Mouse (Mus musculus): ENCODE measurements around the gene Gga3.
A peak's percentile ranks its signal among the peaks of the same experiment; 100 is the strongest.

Gga3 gene

DNA sequence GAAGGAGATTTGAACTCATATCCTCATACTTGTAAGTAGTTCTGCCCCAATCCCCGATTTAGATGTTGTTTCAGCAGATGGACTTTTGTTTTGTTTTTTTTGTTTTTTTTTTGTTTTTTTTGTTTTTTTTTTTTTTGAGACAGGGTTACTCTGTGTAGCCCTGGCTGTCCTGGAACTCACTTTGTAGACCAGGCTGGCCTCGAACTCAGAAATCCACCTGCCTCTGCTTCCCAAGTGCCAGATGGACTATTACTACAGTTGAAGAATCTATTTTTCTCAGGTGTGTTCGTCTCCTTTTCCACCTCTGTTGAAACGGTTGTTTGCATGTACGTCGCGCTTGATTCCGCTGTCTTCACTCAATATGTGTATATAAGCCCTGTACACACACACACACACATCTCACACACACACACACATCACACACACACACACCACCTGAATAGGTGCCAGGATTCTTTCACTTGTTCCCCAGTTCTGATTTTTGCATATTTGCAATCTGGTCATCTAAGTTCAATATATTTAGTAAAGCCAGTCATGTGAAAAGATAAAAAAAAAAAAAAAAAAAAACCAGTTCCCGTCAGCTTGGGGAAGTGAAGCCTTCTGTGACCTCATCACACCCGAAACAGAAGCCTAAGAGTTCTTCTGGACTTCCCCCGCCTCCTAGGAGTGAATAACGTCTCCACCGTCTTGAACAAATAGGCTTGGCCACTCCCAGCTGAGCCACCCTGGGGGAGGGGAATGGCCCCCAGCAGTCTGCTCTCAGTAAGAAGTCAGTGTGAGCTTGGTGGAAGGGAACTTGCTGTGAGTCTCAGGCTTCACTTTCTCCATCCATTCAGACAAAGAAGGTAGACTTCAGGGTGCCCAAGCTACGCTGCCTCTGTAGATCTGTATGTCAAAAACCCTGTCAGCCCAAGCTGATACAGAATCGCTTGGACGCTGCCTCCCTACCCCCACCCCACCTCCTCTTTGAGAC, 27.0 kb upstream of the Gga3 start:
- DNase-seq = peak; percentile 94 to 97

DNA sequence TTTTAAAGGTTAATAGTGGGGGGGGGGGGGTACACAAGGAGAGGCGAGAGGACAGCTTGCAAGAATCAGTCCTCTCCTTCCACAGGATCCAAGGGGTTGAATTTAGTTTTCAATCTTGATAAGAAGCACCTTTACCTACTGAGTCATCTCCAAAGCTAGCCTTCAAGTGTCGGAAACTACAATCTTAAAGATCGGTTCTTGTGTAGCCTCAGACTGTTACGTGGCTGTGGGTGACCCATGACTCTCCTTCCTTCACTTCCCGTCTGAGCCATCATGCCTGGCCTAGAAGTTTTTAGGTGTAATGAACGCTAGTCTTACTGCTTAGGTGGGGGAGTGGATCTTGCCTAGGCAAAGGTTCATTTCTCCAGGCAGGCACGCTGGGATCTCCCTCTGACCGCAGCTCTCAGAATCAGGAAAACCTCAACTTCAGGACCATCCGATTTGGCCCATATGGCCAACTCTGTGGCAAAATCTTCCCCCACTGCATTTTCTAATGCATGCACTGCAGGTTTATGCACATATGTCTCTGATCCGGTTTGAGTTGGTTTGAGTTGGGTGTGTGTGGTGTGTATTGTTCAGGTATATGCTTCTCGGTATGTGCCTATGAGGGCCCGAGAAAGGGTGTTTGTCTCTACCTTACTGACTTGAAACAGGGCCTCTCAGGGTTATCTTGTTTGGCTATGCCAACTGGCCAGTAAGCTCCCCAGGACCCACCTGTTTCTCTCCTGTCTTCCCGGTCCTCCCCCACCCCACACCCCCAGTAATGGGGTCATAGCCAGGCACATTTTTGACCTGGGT, 26.1 kb upstream of the Gga3 start:
- DNase-seq = peak in 1 of 2 experiments; percentile 28

DNA sequence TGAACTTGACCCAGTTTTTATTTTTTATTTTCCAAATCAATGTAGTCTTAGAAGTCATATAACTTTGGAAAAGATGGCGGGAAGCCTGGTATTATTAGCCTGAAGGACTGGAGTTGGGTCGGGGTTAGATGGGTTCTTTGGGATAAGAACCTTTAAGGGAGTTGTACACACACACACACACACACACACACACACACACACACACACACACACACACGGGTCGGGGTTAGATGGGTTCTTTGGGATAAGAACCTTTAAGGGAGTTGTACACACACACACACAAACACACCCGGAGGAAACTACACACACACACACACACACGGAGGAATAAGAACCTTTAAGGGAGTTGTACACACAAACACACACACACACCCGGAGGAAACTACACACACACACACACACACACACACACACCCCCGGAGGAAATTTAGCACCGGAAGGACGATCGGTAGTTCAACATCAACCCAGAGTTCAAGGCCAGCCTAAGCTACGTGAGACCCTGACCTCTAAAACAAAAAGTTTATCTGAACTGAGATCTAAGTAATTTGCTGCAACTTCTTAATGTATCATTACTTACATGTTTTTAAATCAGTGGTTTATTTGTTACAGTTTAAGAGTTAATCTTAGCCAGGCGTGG, 24.7 kb upstream of the Gga3 start:
- DNase-seq = no peak

DNA sequence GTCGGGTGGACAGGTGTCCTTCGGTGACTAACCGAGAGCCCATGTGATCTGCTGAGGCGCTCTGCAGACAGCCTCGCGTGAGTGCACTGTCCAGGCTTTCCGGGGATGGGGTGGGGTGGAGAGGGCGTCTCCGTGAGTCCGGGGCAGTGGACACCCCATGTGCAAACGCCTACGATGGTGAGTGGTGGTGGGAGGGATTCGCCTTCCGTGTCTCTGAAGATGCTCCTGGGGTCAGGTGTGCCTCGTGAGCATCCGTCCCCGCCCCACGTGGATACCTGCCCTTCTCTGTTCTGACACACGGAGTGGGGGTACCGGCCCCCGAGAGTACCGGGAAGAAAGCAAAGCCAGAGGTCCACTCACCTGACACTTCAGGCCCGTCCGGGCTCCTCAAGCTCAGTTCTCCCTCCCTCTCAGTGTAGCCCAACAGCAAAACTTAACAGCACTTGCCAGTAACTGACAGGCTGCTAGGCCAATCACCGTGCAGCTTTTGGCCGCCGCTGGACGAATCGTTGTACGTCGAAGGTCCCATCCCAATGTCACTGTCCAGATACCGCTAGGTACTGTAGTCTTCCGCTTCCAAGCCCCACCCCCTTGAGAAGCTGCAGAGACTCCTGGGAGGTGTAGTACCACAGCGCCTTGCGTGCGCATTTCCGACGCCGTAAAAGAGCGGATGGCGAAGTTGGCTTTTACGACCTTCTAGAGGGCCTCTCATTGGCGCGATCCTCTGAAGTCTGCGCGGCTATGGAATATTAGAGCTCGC, 24.0 kb upstream of the Gga3 start, which contains the start of gene Slc25a19:
Slc25a19 (minus strand) TSS at position 591 of the 760 bp plus-strand sequence.
- peak; percentile 94 to 96 for DNase-seq

DNA sequence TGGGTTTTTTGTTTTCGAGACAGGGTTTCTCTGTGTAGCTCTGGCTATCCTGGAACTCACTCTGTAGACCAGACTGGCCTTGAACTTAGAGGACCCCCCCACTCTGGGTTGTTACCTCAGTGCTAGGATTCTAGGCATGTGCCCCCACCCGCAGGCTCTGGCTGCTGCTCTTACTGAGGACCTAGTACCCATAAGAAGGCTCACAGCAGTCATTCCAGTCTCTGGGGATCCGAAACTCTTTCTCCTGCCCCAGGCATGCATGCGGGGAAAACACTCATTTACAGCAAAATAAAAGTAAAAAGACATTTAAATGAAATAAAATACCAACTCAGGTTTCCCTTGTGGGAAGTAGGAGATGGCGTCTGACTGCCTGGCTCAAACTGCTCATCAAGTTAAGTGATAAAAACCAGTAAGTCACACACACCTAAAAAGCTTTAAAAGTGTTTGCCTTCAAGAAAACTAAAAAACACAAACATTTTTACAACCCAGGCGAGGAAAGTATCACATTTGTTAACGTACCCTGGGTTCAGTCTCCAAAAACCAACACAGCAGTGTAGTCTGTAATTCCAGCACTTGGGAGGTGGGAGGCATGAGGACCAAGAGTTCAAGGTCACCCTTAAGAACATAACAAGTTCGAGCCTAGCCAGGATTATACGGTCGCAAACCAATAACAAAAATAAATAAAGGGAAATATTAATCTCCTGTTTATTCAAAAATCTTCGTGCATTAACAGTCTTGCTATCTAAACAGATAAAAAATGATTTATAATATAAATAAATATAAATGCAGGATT, 23.2 kb upstream of the Gga3 start:
- no peak for DNase-seq

DNA sequence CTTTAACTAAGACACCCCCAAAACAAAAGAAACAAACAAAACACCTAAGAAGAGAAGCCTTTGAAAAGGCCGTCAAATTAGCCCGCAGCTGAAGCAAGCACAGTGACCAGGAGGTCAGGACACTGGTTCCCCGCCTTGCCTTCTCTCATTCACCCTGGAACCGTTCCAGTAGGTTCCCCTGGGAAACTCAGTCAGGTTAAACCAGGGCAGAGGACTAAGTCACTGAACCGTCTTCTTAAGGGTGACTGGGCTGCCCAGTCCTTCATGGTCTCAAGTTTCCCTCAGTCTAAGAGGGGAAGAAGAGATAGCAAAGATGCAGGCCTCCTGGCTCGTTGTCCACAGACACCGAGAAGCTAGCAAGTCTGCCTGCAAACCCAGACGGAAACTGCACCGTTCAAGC, 22.0 kb upstream of the Gga3 start:
- no peak for DNase-seq

DNA sequence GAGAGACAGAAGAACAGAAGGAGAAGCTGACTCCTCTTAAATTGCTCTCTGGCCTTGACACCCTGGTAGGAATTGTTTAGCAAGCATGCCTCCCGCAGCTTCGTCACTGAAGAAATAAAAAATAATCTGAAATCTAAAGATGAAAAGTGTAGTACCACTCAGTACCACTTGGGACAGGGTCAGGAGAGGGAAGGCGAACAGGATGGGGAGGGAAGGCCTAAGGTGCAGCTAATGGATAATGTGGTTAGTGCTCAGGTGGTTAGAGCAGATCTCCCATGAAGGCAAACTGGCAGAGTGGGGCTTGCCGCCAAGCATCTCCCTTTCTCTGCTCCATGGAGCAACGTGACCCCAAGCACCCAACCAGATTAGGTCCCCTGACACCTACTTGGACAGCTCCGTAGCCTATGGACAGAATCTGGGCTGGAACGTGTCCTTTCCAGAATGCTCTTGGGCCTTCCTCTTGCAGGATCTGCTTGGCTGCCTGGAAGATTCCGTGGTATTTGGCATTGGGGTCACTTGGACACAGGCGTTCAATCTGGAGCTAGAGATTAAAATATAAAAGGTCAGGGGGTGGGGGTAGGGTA, 19.7 kb upstream of the Gga3 start:
- DNase-seq = no peak

DNA sequence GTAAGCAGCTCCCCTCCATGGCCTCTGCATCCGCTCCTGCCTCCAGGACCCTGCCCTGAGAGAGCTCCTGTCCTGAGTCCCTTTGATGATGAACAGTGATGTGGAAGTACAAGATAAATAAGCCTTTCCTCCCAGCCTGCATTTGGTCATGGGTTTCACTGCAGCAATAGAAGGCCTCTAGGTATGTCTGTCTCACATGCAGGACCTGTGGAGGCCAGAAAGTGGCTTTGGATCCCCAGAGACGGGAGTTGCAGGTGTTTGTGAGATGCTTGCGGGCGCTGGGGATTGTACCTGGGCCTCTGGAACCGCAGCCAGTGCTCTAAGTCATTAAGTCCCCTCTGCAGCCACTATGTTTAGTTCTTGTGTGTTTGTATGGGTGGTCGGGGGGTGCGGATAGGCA, 16.1 kb upstream of the Gga3 start:
- no peak for DNase-seq

DNA sequence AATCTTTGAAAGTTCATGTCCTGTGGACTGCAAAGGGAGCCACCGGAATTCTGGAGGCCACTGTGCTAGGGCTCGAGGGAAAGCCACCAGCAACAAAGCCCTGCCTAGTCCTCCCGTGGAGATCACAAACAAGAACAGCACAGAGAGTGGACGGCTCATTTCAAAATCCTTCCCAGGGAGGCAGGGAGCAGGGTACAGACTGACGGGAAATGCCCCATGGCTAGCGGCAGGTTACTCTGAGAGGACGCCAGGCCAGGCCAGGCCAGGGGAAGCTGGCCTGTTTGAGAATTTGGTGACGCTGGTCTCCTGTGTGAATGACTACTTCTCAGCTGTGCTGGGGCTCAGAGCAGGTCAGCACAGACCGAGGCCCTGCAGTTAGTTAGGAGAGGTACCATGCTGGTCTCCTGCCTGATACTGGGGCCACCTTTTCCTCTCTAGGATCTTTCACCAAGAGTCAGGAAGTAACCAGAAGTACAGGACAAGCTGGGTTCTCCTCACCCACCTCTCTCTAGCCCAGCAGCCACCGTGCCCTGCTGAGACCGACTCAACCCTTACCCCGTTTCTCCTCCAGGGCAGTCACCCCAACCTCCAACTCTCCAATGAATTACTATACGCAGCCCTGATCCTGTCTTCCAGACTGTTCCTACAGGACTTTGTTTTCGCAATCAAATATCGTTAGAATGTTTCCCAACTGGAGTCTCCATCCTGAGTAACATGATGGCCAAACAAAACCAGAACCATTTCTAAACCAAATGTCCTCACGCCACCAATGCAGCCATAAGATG, 15.1 kb upstream of the Gga3 start:
- DNase-seq = no peak

DNA sequence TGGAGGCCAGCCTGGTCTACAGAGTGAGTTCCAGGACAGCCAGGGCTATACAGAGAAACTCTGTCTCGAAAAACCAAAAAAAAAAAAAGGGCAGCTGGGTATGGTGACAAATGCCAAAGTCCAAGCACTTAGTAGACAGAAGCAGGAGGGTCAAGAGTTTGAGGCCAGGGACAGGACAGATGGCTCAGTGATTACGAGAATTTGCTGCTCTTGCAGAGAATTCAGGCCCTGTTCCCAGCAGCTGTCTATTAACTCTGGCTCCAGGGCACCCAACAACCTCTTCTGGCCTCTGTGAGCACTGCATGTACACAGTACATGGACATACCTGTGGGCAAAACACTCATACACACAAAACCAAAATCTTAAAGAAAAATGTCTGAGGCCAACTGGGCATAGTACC, 14.2 kb upstream of the Gga3 start:
- DNase-seq = no peak

DNA sequence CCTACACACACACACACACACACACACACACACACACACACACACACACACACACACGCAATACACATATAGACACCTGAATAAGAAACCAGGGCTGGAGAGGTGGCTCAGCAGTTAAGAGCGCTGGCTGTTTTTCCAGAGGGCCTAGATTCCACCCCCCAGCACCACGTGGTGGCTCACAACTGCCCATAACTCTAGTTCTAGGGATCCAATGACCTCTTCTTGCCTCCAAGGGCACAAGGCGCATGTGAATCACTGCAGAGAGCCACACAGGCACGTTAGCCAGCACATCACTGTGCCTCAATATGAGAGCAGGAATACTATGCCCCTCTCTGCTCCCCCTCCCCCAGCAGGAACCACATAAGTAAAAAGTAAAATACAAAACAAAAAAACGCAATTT, 13.0 kb upstream of the Gga3 start:
- no peak for DNase-seq

DNA sequence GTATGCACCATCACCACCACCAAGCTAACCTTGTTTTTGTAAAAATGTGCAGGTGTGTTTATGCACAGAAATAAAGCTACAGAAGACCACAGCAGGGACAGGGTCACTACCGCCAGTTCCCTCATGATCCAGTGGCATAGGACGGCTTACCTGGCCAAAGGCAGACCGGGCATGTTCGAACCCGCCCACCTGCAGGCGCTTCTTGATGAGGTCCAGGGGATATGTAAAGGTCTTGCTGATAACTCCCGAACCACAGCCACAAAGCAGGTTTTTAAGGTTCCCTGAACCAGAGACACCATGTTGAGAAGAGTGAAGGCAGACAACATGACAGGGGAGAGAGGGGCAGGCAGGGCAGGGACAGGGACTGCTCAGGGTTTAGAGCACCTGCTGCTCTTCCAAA, 12.5 kb upstream of the Gga3 start:
- no peak for DNase-seq

DNA sequence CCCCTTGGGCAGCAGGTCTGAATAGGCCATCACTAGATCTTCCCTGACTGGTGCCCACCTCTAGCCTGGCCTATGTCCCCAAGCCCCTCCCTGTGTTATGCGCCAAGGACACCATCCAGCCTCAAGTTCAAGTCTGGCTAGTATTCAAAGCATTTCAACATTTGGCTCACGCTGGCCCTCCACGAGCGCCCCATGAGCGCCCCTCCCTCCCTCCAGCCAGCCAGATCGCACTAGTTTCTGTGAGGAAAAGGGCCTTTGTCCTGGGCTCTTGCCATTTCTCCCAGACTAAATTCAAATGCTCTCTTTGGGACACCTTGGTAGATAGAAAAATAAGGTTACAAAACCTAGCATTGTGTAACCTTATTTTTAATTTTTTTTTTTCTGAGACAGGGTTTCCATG, 12.0 kb upstream of the Gga3 start:
- DNase-seq = no peak

DNA sequence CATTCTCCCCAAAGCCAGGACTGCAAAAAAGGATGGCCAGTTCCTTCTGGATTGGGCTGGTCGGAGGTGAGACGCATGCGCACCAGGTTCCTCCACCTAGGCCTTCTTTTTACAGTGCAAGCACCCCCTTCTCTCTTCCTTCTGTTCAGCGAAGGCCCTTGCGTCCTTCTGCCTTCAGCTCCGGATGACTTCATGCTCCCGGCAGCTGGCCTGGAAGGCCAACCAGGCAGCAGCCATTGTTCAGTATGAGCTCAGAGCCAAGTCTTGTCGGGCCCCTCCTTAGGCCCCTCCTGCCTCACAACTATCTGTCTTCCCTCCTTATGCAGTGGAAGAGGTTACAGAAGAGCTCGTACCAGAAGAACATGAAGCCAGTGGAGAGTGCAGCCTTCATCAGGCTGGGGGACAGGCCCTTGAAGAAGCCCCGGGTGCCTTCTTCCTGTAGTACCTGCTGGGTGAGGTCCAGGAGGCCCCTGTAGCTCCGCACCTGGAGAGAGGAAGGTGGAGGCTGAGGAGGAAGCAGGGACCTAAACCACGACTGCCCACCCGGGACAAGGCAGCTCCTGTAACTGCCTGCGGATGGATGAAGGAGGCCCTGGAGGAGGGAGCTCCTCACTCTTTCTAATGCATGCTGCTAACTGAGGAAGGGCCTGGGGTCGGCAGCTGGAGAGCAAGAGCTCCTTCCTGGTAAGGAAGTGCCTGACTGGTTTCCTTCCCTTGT, 11.4 kb upstream of the Gga3 start:
- DNase-seq = no peak

DNA sequence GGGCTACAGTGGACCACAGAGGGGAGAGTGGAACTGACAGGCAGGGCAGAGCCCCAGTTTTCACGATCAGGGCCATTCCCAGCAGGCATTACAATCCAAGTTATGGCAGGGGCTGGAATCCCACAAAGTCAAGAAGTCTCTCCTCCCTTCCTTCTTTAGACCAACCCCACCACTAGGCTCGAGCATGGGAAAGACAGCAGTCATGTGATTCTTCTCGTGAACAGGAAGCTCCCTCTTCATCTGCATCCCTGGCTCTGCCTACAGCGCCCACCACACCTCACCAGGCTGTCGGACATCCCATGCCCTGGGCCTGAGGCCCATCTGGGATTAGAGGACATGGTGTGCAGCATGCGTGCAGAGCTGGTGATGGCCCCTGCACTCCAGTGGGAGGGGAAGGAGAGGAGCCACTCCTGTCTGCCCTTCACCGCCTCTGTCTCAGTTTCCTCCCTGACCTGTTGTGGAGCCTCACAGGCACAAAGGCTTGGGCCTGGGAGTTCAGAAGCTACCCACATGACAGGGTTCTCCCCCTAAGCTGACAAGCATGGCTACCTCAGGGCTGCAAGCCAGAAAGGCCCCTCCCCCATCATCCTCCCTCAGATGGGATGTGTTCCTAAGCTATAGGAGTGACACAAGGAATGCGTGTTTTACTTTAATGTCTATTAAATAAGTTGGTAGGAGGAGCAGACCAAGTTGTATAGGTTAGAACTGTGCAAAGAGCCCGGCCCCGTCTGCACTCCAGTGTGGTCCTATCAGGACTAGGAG, 10.7 kb upstream of the Gga3 start:
- DNase-seq = no peak

DNA sequence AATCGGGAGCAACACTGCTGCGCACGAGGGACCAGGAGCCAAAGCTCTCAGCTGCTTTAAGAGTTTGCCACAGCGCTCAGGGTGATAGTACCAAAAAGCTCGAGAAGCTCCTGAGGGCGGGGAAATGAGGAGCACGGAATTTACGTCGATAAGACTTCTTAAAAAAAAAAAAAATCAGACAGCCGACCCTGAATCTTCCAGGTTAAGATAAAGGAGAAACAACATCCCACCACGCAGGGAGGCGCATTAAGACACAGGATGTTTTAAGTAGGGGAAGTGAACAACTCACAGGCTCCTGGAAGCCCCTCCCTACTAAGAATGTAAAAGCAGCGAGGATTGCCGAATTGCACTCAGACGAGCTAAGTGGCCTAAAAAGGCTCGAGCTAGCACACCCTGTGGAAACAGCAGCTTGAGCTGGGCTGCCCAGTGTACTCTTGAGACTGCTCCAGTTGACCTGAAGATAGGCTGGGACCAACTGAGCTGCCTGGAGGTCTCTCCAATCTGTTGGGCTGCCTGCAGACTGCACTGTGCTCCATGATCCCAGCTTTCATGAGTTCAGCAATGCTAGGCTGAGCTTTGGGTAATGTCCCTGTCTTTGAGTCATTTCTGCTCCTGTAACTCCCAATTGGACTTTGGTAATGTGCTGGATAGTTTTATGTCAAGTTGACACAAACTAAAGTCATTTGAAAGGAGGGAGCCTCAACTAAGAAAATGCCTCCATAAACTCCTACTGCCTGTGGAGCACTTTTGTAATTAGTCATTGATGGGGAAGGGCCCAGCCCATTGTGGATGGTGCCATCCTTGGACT, 9.5 kb upstream of the Gga3 start:
- DNase-seq = peak in 1 of 2 experiments; percentile 58

DNA sequence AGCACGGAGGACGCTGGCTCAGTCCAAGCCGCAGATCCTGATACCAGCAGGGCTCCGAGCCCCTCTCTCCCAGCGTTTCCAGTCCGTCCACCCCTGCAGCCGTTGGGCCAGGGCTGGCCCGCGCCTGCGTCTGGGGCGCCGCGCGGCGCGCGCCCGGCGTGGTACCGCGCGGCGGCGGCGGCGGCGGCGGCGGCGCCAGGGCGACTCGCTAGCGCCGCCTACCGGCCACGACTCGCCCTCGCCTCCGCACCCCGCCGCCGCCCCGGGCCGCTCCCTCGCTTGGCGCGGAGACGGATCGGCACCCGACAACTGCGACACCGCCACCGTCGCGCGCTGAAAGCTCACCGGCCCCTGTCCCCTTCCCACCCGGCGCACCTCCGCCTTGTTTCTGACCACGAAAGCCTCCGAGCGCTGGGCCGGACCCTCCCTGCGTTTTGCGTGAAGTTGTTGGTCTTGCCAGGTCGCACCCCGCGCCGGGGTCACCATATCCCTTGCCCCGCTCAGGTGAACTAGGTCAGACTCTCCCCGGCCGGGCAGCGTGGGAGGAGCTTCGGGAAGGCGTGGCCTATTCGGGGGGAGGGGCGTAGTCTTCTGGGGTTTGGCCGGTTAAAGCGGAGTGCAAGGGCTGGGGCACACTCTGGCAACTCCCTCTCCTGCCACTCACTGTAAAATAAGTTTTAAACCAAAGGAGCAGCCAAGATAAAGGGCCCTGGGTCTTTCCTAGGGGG, 8.7 kb upstream of the Gga3 start, which contains the start of gene Mif4gd:
Mif4gd (minus strand) TSS at position 560 of the 728 bp plus-strand sequence.
- peak; percentile 99 for DNase-seq

All from B cell, adult 2 months (primary cell).